8 mouse cellular contexts compared by ENCODE assay signal in genomic region chr8:128356796-128357539, GRCm38 (mm10). TPM values are rescaled to one million over a fixed set of nuclear protein-coding genes. Genes with fewer than 3 reads are reported as not detected.
A peak's percentile ranks its signal among the peaks of the same experiment; 100 is the strongest.
DNase-seq lines count a peak whose midpoint lies in the region; ATAC-seq and TF ChIP-seq lines count a peak whose summit lies in the region.

No protein-coding gene starts in this region.

- peak; percentile 30 to 32 for DNase-seq in spleen, adult 18-20 months
- no peak for DNase-seq in spleen, adult 12 weeks (ENCODE audit: low spot score)
- peak in 1 of 2 experiments; percentile 13 for DNase-seq in spleen, adult 2 months (ENCODE audit: low read depth in 1 of 2, low spot score in 2 of 2)

- H3K4me1 ChIP-seq in heart, embryonic 11.5 days (ENCODE audit: control insufficient read depth, insufficient read depth, low read length): peaks cover 17% of the 10 kb centered on the region
- peaks cover 7% of the 10 kb centered on the region for H3K4me1 ChIP-seq in kidney, embryonic 14.5 days (ENCODE audit: control insufficient read depth, insufficient read depth, low read length)
- H3K4me1 ChIP-seq in limb, embryonic 15.5 days: peaks cover 35% of the 10 kb centered on the region
- H3K4me1 ChIP-seq in midbrain, embryonic 15.5 days: peaks cover 32% of the 10 kb centered on the region
- H3K4me1 ChIP-seq in spleen, adult 2 months (ENCODE audit: control insufficient read depth, insufficient read depth, insufficient read length): peaks cover 3% of the 10 kb centered on the region; the same call in 1 of the 2 replicates

- H3K36me3 ChIP-seq in heart, embryonic 11.5 days (ENCODE audit: control insufficient read depth, insufficient read depth, low read length): no peaks in the 10 kb centered on the region
- no peaks in the 10 kb centered on the region for H3K36me3 ChIP-seq in kidney, embryonic 14.5 days (ENCODE audit: control insufficient read depth, insufficient read depth, low read length)
- H3K36me3 ChIP-seq in limb, embryonic 15.5 days: no peaks in the 10 kb centered on the region
- no peaks in the 10 kb centered on the region for H3K36me3 ChIP-seq in midbrain, embryonic 15.5 days (replicated peaks)
- no peaks in the 10 kb centered on the region for H3K36me3 ChIP-seq in spleen, adult 2 months (ENCODE audit: control insufficient read depth, insufficient read depth, low read length)

- TF ChIP-seq POLR2A in spleen, adult 2 months (IDR thresholded peaks at IDR 0.05; ENCODE audit: low read depth, low read length): no peak

- no peak for TF ChIP-seq CTCF in spleen, adult 2 months (IDR thresholded peaks at IDR 0.05; ENCODE audit: extremely low read depth, insufficient read depth, insufficient read length, insufficient replicate concordance)

- no peaks in the 10 kb centered on the region for H3K9me3 ChIP-seq in heart, embryonic 11.5 days (replicated peaks; ENCODE audit: control insufficient read depth, low read length)
- H3K9me3 ChIP-seq in kidney, embryonic 14.5 days (ENCODE audit: control insufficient read depth, low read length): no peaks in the 10 kb centered on the region
- no peaks in the 10 kb centered on the region for H3K9me3 ChIP-seq in limb, embryonic 15.5 days
- H3K9me3 ChIP-seq in midbrain, embryonic 15.5 days: no peaks in the 10 kb centered on the region

- H3K27ac ChIP-seq in heart, embryonic 11.5 days (ENCODE audit: low read depth, low read length): peak overlapping the region; percentile 99
- H3K27ac ChIP-seq in kidney, embryonic 14.5 days (ENCODE audit: low read depth, low read length): peak overlapping the region; percentile 37
- H3K27ac ChIP-seq in limb, embryonic 15.5 days: peak overlapping the region; percentile 93
- H3K27ac ChIP-seq in midbrain, embryonic 15.5 days: peak overlapping the region; percentile 93
- H3K27ac ChIP-seq in spleen, adult 2 months (ENCODE audit: insufficient read depth, low read length): peak overlapping the region; percentile 25; the same call in 1 of the 2 replicates

- 1% methylated on average over 38 of the region's 49 CpGs for WGBS in heart, embryonic 11.5 days (ENCODE audit: insufficient replicate concordance)
- 3% methylated on average over 35 of the region's 49 CpGs for WGBS in kidney, embryonic 14.5 days
- WGBS in limb, embryonic 15.5 days: 4% methylated on average over 36 of the region's 49 CpGs
- 2% methylated on average over 43 of the region's 49 CpGs for WGBS in midbrain, embryonic 15.5 days
- 17% methylated on average over 37 of the region's 49 CpGs for WGBS in spleen, adult 2 months

- H3K4me2 ChIP-seq in heart, embryonic 11.5 days: peak overlapping the region; percentile 97
- H3K4me2 ChIP-seq in kidney, embryonic 14.5 days (replicated peaks; ENCODE audit: low read depth, low read length): peak overlapping the region; percentile 98
- H3K4me2 ChIP-seq in limb, embryonic 15.5 days: peak overlapping the region; percentile 88
- H3K4me2 ChIP-seq in midbrain, embryonic 15.5 days: peak overlapping the region; percentile 99

- H3K4me3 ChIP-seq in heart, embryonic 11.5 days (ENCODE audit: low read depth, low read length): peak overlapping the region; percentile 82
- H3K4me3 ChIP-seq in kidney, embryonic 14.5 days (ENCODE audit: low read length): peak overlapping the region; percentile 89
- H3K4me3 ChIP-seq in limb, embryonic 15.5 days: peak overlapping the region; percentile 71
- H3K4me3 ChIP-seq in midbrain, embryonic 15.5 days: peak overlapping the region; percentile 83
- H3K4me3 ChIP-seq in spleen, adult 2 months (ENCODE audit: extremely low read depth, insufficient read depth, insufficient read length): peak overlapping the region; percentile 51

- ATAC-seq in erythroblast, adult 5-6 weeks (replicated peaks; ENCODE audit: low FRiP score, poor library complexity, severe bottlenecking): 0 out of 2 replicates have a peak, but pooled peaks have one; percentile 35
- peak; percentile 78 for ATAC-seq in heart, embryonic 11.5 days (replicated peaks; ENCODE audit: insufficient number of reproducible peaks, low FRiP score, low TSS enrichment)
- ATAC-seq in kidney, embryonic 14.5 days (ENCODE audit: low FRiP score, low TSS enrichment): peak; percentile 85
- ATAC-seq in limb, embryonic 15.5 days (ENCODE audit: insufficient number of reproducible peaks, low FRiP score, low TSS enrichment, low read depth): peak; percentile 64
- ATAC-seq in midbrain, embryonic 15.5 days (replicated peaks): peak; percentile 65

- peak overlapping the region; percentile 90 for H3K9ac ChIP-seq in heart, embryonic 11.5 days (ENCODE audit: low read depth, low read length)
- H3K9ac ChIP-seq in kidney, embryonic 14.5 days (ENCODE audit: low read depth, low read length): peak overlapping the region; percentile 97
- peak overlapping the region; percentile 45 for H3K9ac ChIP-seq in limb, embryonic 15.5 days
- H3K9ac ChIP-seq in midbrain, embryonic 15.5 days: peak overlapping the region; percentile 85

- H3K27me3 ChIP-seq in heart, embryonic 11.5 days (ENCODE audit: control insufficient read depth, insufficient read depth, low read length): no peaks in the 10 kb centered on the region
- no peaks in the 10 kb centered on the region for H3K27me3 ChIP-seq in kidney, embryonic 14.5 days (ENCODE audit: control insufficient read depth, insufficient read depth, low read length)
- peaks cover 5% of the 10 kb centered on the region; the same call in 1 of the 2 replicates for H3K27me3 ChIP-seq in limb, embryonic 15.5 days
- no peaks in the 10 kb centered on the region for H3K27me3 ChIP-seq in midbrain, embryonic 15.5 days (replicated peaks)
- H3K27me3 ChIP-seq in spleen, adult 2 months (ENCODE audit: control insufficient read depth, insufficient read depth, low read length): peaks cover 3% of the 10 kb centered on the region; the same call in 1 of the 2 replicates

RNA-seq across cellular contexts. Expression of gene Nrp1, which starts 1.4 kb away (rescaled TPM):
- total RNA-seq in erythroblast, adult 5-6 weeks (2015; ENCODE audit: low replicate concordance): 2.9 and 11.9 TPM in 2 replicates
- 4.6 and 6.0 TPM in 2 replicates for total RNA-seq in erythroblast, adult 5-6 weeks (2017; ENCODE audit: low replicate concordance)
- polyA plus RNA-seq in heart, embryonic 11.5 days (2014; fragmentation: Nextera tagmentation; extraction: Ambion mirVana): 93.7 and 110 TPM in 2 replicates
- 77.1 and 113 TPM in 2 replicates for polyA plus RNA-seq in kidney, embryonic 14.5 days (2014; fragmentation: Nextera tagmentation; extraction: Ambion mirVana)
- 93.4 and 100 TPM in 2 replicates for polyA plus RNA-seq in limb, embryonic 15.5 days (2015; fragmentation: Nextera tagmentation; extraction: Ambion mirVana)
- polyA plus RNA-seq in midbrain, embryonic 15.5 days (2015; fragmentation: Nextera tagmentation; extraction: Ambion mirVana): 77.4 and 89.0 TPM in 2 replicates
- 8.1 and 9.1 TPM in 2 replicates for polyA plus RNA-seq in spleen, adult 2 months (2012; rRNA removed)

Comparison
In these comparisons a context has a peak if more than half of its experiments do, and no peak if none do; other contexts are left out.
1. ATAC-seq: peak in every context shown above with its lines; median percentile 85 in kidney, embryonic 14.5 days; 78 in heart, embryonic 11.5 days; 65 in midbrain, embryonic 15.5 days; 64 in limb, embryonic 15.5 days; 35 in erythroblast, adult 5-6 weeks.
2. H3K27ac ChIP-seq: peak in every context shown above with its lines; median percentile 99 in heart, embryonic 11.5 days; 93 in limb, embryonic 15.5 days; 93 in midbrain, embryonic 15.5 days; 37 in kidney, embryonic 14.5 days; 25 in spleen, adult 2 months.
3. H3K9ac ChIP-seq: peak in every context shown above with its lines; median percentile 97 in kidney, embryonic 14.5 days; 90 in heart, embryonic 11.5 days; 85 in midbrain, embryonic 15.5 days; 45 in limb, embryonic 15.5 days.